Mouse (Mus musculus): ENCODE measurements around the gene Cir1. TPM values are rescaled to one million over a fixed set of nuclear protein-coding genes. Genes with fewer than 3 reads are reported as not detected.

Gene Cir1
- polyA plus RNA-seq (2011; ENCODE audit: insufficient read depth, insufficient read length, low read depth, missing spikeins), result 18.4 and 20.9 TPM in 2 replicates

DNA sequence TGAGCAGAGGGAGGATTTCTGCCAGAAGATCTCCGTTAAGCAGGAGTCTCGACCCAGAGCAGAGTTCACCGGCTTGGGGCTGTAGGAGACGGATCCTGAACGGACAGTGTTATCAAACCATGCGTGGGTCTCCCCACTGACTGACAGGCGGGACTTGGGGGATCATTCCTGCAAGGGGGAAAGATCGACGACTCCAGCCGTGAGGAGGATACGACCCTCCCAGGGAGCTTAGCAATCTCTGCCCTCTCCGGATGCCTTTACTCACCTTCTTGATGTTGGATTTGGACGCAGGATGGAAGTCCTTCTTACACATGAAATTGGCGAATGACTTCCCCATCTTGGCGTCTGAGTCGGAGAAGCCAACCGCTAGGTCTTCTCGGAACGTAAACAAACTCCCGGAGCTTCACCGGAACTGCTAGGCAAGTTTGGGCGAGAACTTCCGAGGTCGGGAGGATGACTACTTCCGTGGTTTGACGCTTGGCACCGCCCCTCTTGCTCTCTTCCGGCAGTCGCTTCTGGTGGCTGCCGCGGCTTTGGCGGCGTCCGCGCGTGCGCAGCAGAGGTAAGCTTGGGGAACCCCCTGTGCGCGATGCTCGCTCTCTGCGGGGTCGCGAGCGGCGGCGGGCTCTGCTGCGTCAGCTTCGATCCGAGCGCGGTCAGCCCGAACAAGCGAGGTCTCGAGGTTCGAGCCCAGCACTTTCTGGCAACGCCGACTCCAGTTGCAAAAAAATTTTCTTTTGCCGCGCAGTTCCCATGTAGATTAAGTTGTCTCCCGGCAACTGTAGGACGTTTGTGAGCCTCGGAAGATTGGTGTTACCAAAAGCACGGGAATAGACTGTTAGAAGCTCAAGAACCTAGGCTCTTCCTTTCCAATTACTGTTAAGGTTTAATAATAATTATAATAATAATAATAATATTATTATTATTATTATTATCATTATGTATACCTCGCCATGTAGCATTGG lies at the start of gene Cir1, which contains the start of gene Scrn3:
Gene Cir1 (minus strand): TSS at position 550 of the 965 bp plus-strand sequence.
Gene Scrn3 (plus strand): TSS at position 450 of the 965 bp plus-strand sequence.
- TF ChIP-seq EP300 (IDR thresholded peaks at IDR 0.05; ENCODE audit: insufficient read depth, low read depth, low read length) (0 out of 2 replicates have a peak, but pooled peaks have one; percentile 39), CTCF (IDR thresholded peaks at IDR 0.05; ENCODE audit: low read depth, low read length) (no peak), POLR2A (IDR thresholded peaks at IDR 0.05; ENCODE audit: insufficient read depth, low read length) (peak; percentile 74)
- Histone ChIP-seq H3K36me3 (ENCODE audit: control insufficient read depth, insufficient read depth, low read length, poor library complexity, severe bottlenecking) (peaks cover 2% of the 10 kb centered on the region; the same call in 1 of the 2 replicates), H3K4me3 (ENCODE audit: low read depth, low read length) (peak within 1 kb of the TSS; percentile 98), H3K9me3 (replicated peaks; ENCODE audit: control insufficient read depth, insufficient read depth, low read length, poor library complexity, severe bottlenecking) (no peaks in the 10 kb centered on the region), H3K9ac (ENCODE audit: low read depth, poor library complexity, severe bottlenecking) (peak within 1 kb of the TSS; percentile 73), H3K4me1 (ENCODE audit: control insufficient read depth, insufficient read depth, low read length) (no peaks in the 10 kb centered on the region), H3K27ac (ENCODE audit: insufficient read depth, low read length) (peak within 1 kb of the TSS; percentile 62), H3K27me3 (ENCODE audit: control insufficient read depth, insufficient read depth, low read length, poor library complexity, severe bottlenecking) (no peaks in the 10 kb centered on the region)

DNA sequence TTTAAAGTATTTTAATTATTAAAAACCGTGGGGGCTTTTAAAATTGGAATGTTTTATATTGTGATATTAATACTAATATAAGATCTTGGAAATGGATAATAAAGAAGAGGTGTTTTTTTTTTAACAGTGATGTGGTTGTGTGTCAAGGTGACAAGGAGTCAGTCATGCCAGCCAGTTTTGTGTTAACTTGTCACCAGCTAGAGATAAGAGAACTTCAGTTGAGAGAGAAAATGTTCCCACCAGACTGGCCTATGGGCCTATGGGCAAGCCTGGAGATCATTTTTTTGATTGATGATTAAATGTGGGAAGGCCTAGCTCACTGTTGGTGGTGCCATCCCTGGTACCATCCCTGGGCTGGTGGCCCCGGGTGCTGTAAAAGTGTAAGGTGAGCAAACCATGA lies 48.0 kb upstream of the Cir1 start:
- Histone ChIP-seq H3K4me1 (ENCODE audit: control insufficient read depth, insufficient read depth, low read length) (no peaks in the 10 kb centered on the region), H3K9ac (ENCODE audit: low read depth, poor library complexity, severe bottlenecking) (no peak overlapping the region), H3K9me3 (replicated peaks; ENCODE audit: control insufficient read depth, insufficient read depth, low read length, poor library complexity, severe bottlenecking) (no peaks in the 10 kb centered on the region), H3K4me3 (ENCODE audit: low read depth, low read length) (no peak overlapping the region), H3K27me3 (ENCODE audit: control insufficient read depth, insufficient read depth, low read length, poor library complexity, severe bottlenecking) (no peaks in the 10 kb centered on the region; the same call in 1 of the 2 replicates), H3K36me3 (ENCODE audit: control insufficient read depth, insufficient read depth, low read length, poor library complexity, severe bottlenecking) (no peaks in the 10 kb centered on the region), H3K27ac (ENCODE audit: insufficient read depth, low read length) (no peak overlapping the region)
- TF ChIP-seq POLR2A (IDR thresholded peaks at IDR 0.05; ENCODE audit: insufficient read depth, low read length) (no peak), EP300 (IDR thresholded peaks at IDR 0.05; ENCODE audit: insufficient read depth, low read depth, low read length) (no peak), CTCF (IDR thresholded peaks at IDR 0.05; ENCODE audit: low read depth, low read length) (no peak)

DNA sequence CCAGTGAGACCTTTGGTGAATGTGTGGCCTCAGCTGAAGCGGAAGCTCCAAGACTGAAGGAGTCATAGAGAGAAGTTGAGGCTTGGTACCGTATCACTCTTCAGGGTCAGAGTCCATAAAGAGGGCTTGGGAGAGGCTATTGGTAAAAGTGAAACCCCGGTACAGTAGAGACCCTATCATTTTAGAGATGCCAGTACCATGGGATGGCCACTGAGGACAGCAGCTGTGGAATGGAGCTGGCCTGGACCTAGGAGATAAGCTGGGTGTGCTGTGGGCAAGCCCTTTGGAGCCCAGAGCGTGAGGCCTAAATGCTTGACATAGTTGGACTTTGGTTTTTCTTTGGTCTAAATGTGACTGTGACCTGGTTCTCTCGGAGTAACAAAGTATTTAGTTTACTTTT lies 47.4 kb upstream of the Cir1 start:
- Histone ChIP-seq H3K9me3 (replicated peaks; ENCODE audit: control insufficient read depth, insufficient read depth, low read length, poor library complexity, severe bottlenecking) (no peaks in the 10 kb centered on the region), H3K27ac (ENCODE audit: insufficient read depth, low read length) (no peak overlapping the region), H3K9ac (ENCODE audit: low read depth, poor library complexity, severe bottlenecking) (no peak overlapping the region), H3K4me3 (ENCODE audit: low read depth, low read length) (no peak overlapping the region), H3K4me1 (ENCODE audit: control insufficient read depth, insufficient read depth, low read length) (no peaks in the 10 kb centered on the region), H3K27me3 (ENCODE audit: control insufficient read depth, insufficient read depth, low read length, poor library complexity, severe bottlenecking) (no peaks in the 10 kb centered on the region; the same call in 1 of the 2 replicates), H3K36me3 (ENCODE audit: control insufficient read depth, insufficient read depth, low read length, poor library complexity, severe bottlenecking) (no peaks in the 10 kb centered on the region)
- TF ChIP-seq POLR2A (IDR thresholded peaks at IDR 0.05; ENCODE audit: insufficient read depth, low read length) (no peak), EP300 (IDR thresholded peaks at IDR 0.05; ENCODE audit: insufficient read depth, low read depth, low read length) (no peak), CTCF (IDR thresholded peaks at IDR 0.05; ENCODE audit: low read depth, low read length) (no peak)

GRCm38 (mm10) chr2:73357004-73357403 lies 44.5 kb upstream of the Cir1 start:
- no peak overlapping the region for H3K27ac ChIP-seq (ENCODE audit: insufficient read depth, low read length)
- no peaks in the 10 kb centered on the region; the same call in 1 of the 2 replicates for H3K27me3 ChIP-seq (ENCODE audit: control insufficient read depth, insufficient read depth, low read length, poor library complexity, severe bottlenecking)
- no peaks in the 10 kb centered on the region for H3K36me3 ChIP-seq (ENCODE audit: control insufficient read depth, insufficient read depth, low read length, poor library complexity, severe bottlenecking)
- peak overlapping the region; percentile 23 for H3K4me3 ChIP-seq (ENCODE audit: low read depth, low read length)
- no peaks in the 10 kb centered on the region for H3K9me3 ChIP-seq (replicated peaks; ENCODE audit: control insufficient read depth, insufficient read depth, low read length, poor library complexity, severe bottlenecking)
- H3K9ac ChIP-seq (ENCODE audit: low read depth, poor library complexity, severe bottlenecking), result no peak overlapping the region
- no peaks in the 10 kb centered on the region for H3K4me1 ChIP-seq (ENCODE audit: control insufficient read depth, insufficient read depth, low read length)
- no peak for TF ChIP-seq CTCF (IDR thresholded peaks at IDR 0.05; ENCODE audit: low read depth, low read length)
- TF ChIP-seq POLR2A (IDR thresholded peaks at IDR 0.05; ENCODE audit: insufficient read depth, low read length), result no peak

- Histone ChIP-seq H3K4me3 (ENCODE audit: low read depth, low read length) (no peak overlapping the region), H3K27ac (ENCODE audit: insufficient read depth, low read length) (no peak overlapping the region), H3K9ac (ENCODE audit: low read depth, poor library complexity, severe bottlenecking) (no peak overlapping the region), H3K36me3 (ENCODE audit: control insufficient read depth, insufficient read depth, low read length, poor library complexity, severe bottlenecking) (no peaks in the 10 kb centered on the region), H3K4me1 (ENCODE audit: control insufficient read depth, insufficient read depth, low read length) (no peaks in the 10 kb centered on the region), H3K9me3 (replicated peaks; ENCODE audit: control insufficient read depth, insufficient read depth, low read length, poor library complexity, severe bottlenecking) (no peaks in the 10 kb centered on the region), H3K27me3 (ENCODE audit: control insufficient read depth, insufficient read depth, low read length, poor library complexity, severe bottlenecking) (no peaks in the 10 kb centered on the region)
- no peak for TF ChIP-seq EP300 (IDR thresholded peaks at IDR 0.05; ENCODE audit: insufficient read depth, low read depth, low read length)
- TF ChIP-seq POLR2A (IDR thresholded peaks at IDR 0.05; ENCODE audit: insufficient read depth, low read length), result no peak
- no peak for TF ChIP-seq CTCF (IDR thresholded peaks at IDR 0.05; ENCODE audit: low read depth, low read length)
Observed at GRCm38 (mm10) chr2:73351927-73352374, 39.5 kb upstream of the Cir1 start.

DNA sequence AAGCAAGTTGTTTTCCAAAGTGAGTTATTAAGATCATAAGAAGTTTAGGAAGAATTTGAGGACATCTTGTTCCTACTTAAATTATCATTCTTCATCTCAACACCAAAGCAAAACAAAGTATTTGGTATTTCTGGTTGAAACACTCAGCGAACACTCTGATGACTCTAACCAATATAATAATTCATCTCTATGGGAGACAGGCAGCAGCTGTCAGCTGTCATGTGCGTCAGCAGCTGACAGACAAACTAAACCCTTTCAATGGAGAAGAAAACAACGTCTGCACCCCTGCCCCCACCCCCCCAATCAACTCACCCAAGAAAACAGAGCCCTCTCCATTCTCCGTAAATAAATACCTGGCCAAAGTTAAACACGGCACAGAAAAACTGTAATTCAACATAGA lies 39.0 kb upstream of the Cir1 start:
- Histone ChIP-seq H3K4me3 (ENCODE audit: low read depth, low read length) (no peak overlapping the region), H3K27me3 (ENCODE audit: control insufficient read depth, insufficient read depth, low read length, poor library complexity, severe bottlenecking) (no peaks in the 10 kb centered on the region), H3K4me1 (ENCODE audit: control insufficient read depth, insufficient read depth, low read length) (no peaks in the 10 kb centered on the region), H3K27ac (ENCODE audit: insufficient read depth, low read length) (no peak overlapping the region), H3K9me3 (replicated peaks; ENCODE audit: control insufficient read depth, insufficient read depth, low read length, poor library complexity, severe bottlenecking) (no peaks in the 10 kb centered on the region), H3K9ac (ENCODE audit: low read depth, poor library complexity, severe bottlenecking) (no peak overlapping the region), H3K36me3 (ENCODE audit: control insufficient read depth, insufficient read depth, low read length, poor library complexity, severe bottlenecking) (no peaks in the 10 kb centered on the region)
- no peak for TF ChIP-seq CTCF (IDR thresholded peaks at IDR 0.05; ENCODE audit: low read depth, low read length)
- no peak for TF ChIP-seq POLR2A (IDR thresholded peaks at IDR 0.05; ENCODE audit: insufficient read depth, low read length)
- no peak for TF ChIP-seq EP300 (IDR thresholded peaks at IDR 0.05; ENCODE audit: insufficient read depth, low read depth, low read length)
